Mouse (Mus musculus) heart, embryonic 15.5 days (tissue): ENCODE results near the gene Ralgapa2. TPM values are rescaled to one million over a fixed set of nuclear protein-coding genes. Genes with fewer than 3 reads are reported as not detected.

Experiments
- ATAC-seq: fragments of 200-750 bp; cut with Nextera tagmentation; replicated peaks from 2 replicates; pipeline ENCODE4 v1.8.0; 2017; ENCODE audit warnings: low read depth, moderate TSS enrichment; ENCODE audit not compliant: insufficient number of reproducible peaks, insufficient read depth, low FRiP score
- H3K27ac ChIP-seq: fragments of 300-500 bp; sonication (generic); 2 replicates; pipeline ENCODE4 v1.5.1; 2015; ENCODE audit warnings: mild to moderate bottlenecking, inconsistent platforms
- H3K27me3 ChIP-seq: fragments of 300-500 bp; sonication (generic); 2 replicates; pipeline ENCODE4 v1.6.1; 2015; ENCODE audit warnings: inconsistent platforms
- H3K36me3 ChIP-seq: fragments of 300-500 bp; sonication (generic); 2 replicates; pipeline ENCODE4 v1.6.1; 2015; ENCODE audit warnings: mild to moderate bottlenecking, inconsistent platforms
- H3K4me1 ChIP-seq: fragments of 300-500 bp; sonication (generic); replicated peaks from 2 replicates; pipeline ENCODE4 v1.6.1; 2015; ENCODE audit warnings: inconsistent platforms
- H3K4me2 ChIP-seq: fragments of 300-500 bp; sonication (generic); 2 replicates; pipeline ENCODE4 v1.6.1; 2015; ENCODE audit warnings: inconsistent platforms, mild to moderate bottlenecking, moderate library complexity
- H3K4me3 ChIP-seq: fragments of 300-500 bp; sonication (generic); 2 replicates; pipeline ENCODE4 v1.5.1; 2015; ENCODE audit warnings: mild to moderate bottlenecking, inconsistent platforms
- H3K9ac ChIP-seq: fragments of 300-500 bp; sonication (generic); 2 replicates; pipeline ENCODE4 v1.6.1; 2015; ENCODE audit warnings: mild to moderate bottlenecking, inconsistent platforms
- H3K9me3 ChIP-seq: fragments of 300-500 bp; sonication (generic); replicated peaks from 2 replicates; pipeline ENCODE4 v1.6.1; 2016; ENCODE audit warnings: inconsistent platforms
- WGBS: fragments of 180-500 bp; shearing (Covaris S2); methylation state at CpG from one replicate; pipeline ENCODE4 v1.1.7; 2015; ENCODE audit warnings: mixed read lengths; 5-methylcytosine and 5-hydroxymethylcytosine counted together
- polyA plus RNA-seq: library from polyadenylated mRNA; unstranded; fragments of >200 nt; fragmentation: Nextera tagmentation; extraction: Ambion mirVana; gene quantifications from 2 replicates; pipeline ENCODE4 v1.2.1, GENCODE M21; 2015

Ralgapa2 gene
- polyA plus RNA-seq, 1 experiment from 2014 or later = 9.9 TPM

- WGBS = 88% methylated on average over 6 of the region's 6 CpGs
- no peaks in the 10 kb centered on the region for H3K4me1 ChIP-seq
- no peak overlapping the region for H3K4me2 ChIP-seq
- peaks cover 3% of the 10 kb centered on the region; the same call in 1 of the 2 replicates for H3K36me3 ChIP-seq
- ATAC-seq = no peak
- H3K27ac ChIP-seq = no peak overlapping the region
- no peaks in the 10 kb centered on the region for H3K27me3 ChIP-seq
- no peak overlapping the region for H3K9ac ChIP-seq
- no peaks in the 10 kb centered on the region for H3K9me3 ChIP-seq
- no peak overlapping the region for H3K4me3 ChIP-seq
These were observed 113.8 kb downstream of the Ralgapa2 start for GRCm38 (mm10) chr2:146398211-146398865.

GRCm38 (mm10) chr2:146387211-146387610 is 124.9 kb downstream of the Ralgapa2 start:
- no peaks in the 10 kb centered on the region for H3K9me3 ChIP-seq
- no peaks in the 10 kb centered on the region for H3K27me3 ChIP-seq
- no peaks in the 10 kb centered on the region for H3K4me1 ChIP-seq
- 85% methylated on average over 2 of the region's 2 CpGs for WGBS
- H3K27ac ChIP-seq = no peak overlapping the region
- H3K36me3 ChIP-seq = peaks cover 10% of the 10 kb centered on the region; the same call in 1 of the 2 replicates
- no peak overlapping the region for H3K4me2 ChIP-seq
- H3K4me3 ChIP-seq = no peak overlapping the region
- H3K9ac ChIP-seq = no peak overlapping the region
- ATAC-seq = no peak

- Histone ChIP-seq H3K4me3 (no peak overlapping the region), H3K36me3 (peaks cover 5% of the 10 kb centered on the region; the same call in 1 of the 2 replicates), H3K27ac (no peak overlapping the region), H3K9me3 (no peaks in the 10 kb centered on the region), H3K4me1 (no peaks in the 10 kb centered on the region), H3K27me3 (no peaks in the 10 kb centered on the region), H3K4me2 (no peak overlapping the region), H3K9ac (no peak overlapping the region)
- WGBS = 35% methylated on average over 1 of the region's 1 CpGs
- ATAC-seq = no peak
These were observed 127.6 kb downstream of the Ralgapa2 start for GRCm38 (mm10) chr2:146384582-146384981.

GRCm38 (mm10) chr2:146376293-146376692 is 135.9 kb downstream of the Ralgapa2 start:
- Histone ChIP-seq H3K4me2 (no peak overlapping the region), H3K27ac (no peak overlapping the region), H3K4me1 (no peaks in the 10 kb centered on the region), H3K9ac (no peak overlapping the region), H3K4me3 (no peak overlapping the region), H3K27me3 (no peaks in the 10 kb centered on the region), H3K9me3 (no peaks in the 10 kb centered on the region), H3K36me3 (no peaks in the 10 kb centered on the region; the same call in 1 of the 2 replicates)
- no peak for ATAC-seq
- 81% methylated on average over 5 of the region's 5 CpGs for WGBS

- Histone ChIP-seq H3K27me3 (no peaks in the 10 kb centered on the region), H3K4me2 (no peak overlapping the region), H3K9me3 (no peaks in the 10 kb centered on the region), H3K36me3 (no peaks in the 10 kb centered on the region), H3K4me3 (no peak overlapping the region), H3K27ac (no peak overlapping the region), H3K4me1 (0 out of 2 replicates have a peak, but pooled peaks cover 4% of the 10 kb centered on the region), H3K9ac (no peak overlapping the region)
- ATAC-seq = no peak
- 79% methylated on average over 12 of the region's 12 CpGs for WGBS
These were observed 146.0 kb downstream of the Ralgapa2 start for GRCm38 (mm10) chr2:146366098-146366497.

GRCm38 (mm10) chr2:146365368-146365983 is 146.7 kb downstream of the Ralgapa2 start:
- 59% methylated on average over 11 of the region's 11 CpGs for whole genome bisulfite sequencing
- ATAC-seq = no peak

GRCm38 (mm10) chr2:146363483-146363882 is 148.7 kb downstream of the Ralgapa2 start:
- ATAC-seq = no peak
- H3K4me1 ChIP-seq = 0 out of 2 replicates have a peak, but pooled peaks cover 4% of the 10 kb centered on the region
- H3K27me3 ChIP-seq = no peaks in the 10 kb centered on the region
- H3K9me3 ChIP-seq = no peaks in the 10 kb centered on the region
- 71% methylated on average over 2 of the region's 2 CpGs for WGBS
- H3K9ac ChIP-seq = no peak overlapping the region
- no peak overlapping the region for H3K4me2 ChIP-seq
- H3K4me3 ChIP-seq = no peak overlapping the region
- no peak overlapping the region for H3K27ac ChIP-seq
- no peaks in the 10 kb centered on the region for H3K36me3 ChIP-seq

More at GRCm38 (mm10) chr2:146365368-146365983, 146.7 kb downstream of the Ralgapa2 start:
- H3K36me3 ChIP-seq = no peaks in the 10 kb centered on the region
- 0 out of 2 replicates have a peak, but pooled peaks cover 4% of the 10 kb centered on the region for H3K4me1 ChIP-seq
- no peak overlapping the region for H3K4me2 ChIP-seq
- H3K9me3 ChIP-seq = no peaks in the 10 kb centered on the region
- H3K4me3 ChIP-seq = no peak overlapping the region
- no peak overlapping the region for H3K27ac ChIP-seq
- H3K27me3 ChIP-seq = no peaks in the 10 kb centered on the region
- no peak overlapping the region for H3K9ac ChIP-seq

- Histone ChIP-seq H3K4me1 (0 out of 2 replicates have a peak, but pooled peaks cover 4% of the 10 kb centered on the region), H3K4me3 (no peak overlapping the region), H3K36me3 (no peaks in the 10 kb centered on the region), H3K27ac (no peak overlapping the region), H3K9ac (no peak overlapping the region), H3K27me3 (no peaks in the 10 kb centered on the region), H3K9me3 (no peaks in the 10 kb centered on the region), H3K4me2 (no peak overlapping the region)
- WGBS = 85% methylated on average over 1 of the region's 1 CpGs
- ATAC-seq = no peak
These were observed 149.2 kb downstream of the Ralgapa2 start for GRCm38 (mm10) chr2:146362932-146363331.

GRCm38 (mm10) chr2:146361969-146362368 is 150.2 kb downstream of the Ralgapa2 start:
- H3K4me2 ChIP-seq = no peak overlapping the region
- H3K9me3 ChIP-seq = no peaks in the 10 kb centered on the region
- no peaks in the 10 kb centered on the region for H3K36me3 ChIP-seq
- H3K27ac ChIP-seq = no peak overlapping the region
- H3K9ac ChIP-seq = no peak overlapping the region
- 0 out of 2 replicates have a peak, but pooled peaks cover 4% of the 10 kb centered on the region for H3K4me1 ChIP-seq
- no peak for ATAC-seq
- 76% methylated on average over 4 of the region's 4 CpGs for WGBS
- H3K4me3 ChIP-seq = no peak overlapping the region
- no peaks in the 10 kb centered on the region for H3K27me3 ChIP-seq

- WGBS = 45% methylated on average over 3 of the region's 3 CpGs
- H3K36me3 ChIP-seq = no peaks in the 10 kb centered on the region
- ATAC-seq = no peak
- H3K27me3 ChIP-seq = no peaks in the 10 kb centered on the region
- no peak overlapping the region for H3K4me3 ChIP-seq
- H3K9ac ChIP-seq = no peak overlapping the region
- no peak overlapping the region for H3K4me2 ChIP-seq
- H3K9me3 ChIP-seq = no peaks in the 10 kb centered on the region
- no peak overlapping the region for H3K27ac ChIP-seq
- H3K4me1 ChIP-seq = 0 out of 2 replicates have a peak, but pooled peaks cover 4% of the 10 kb centered on the region
These were observed 151.1 kb downstream of the Ralgapa2 start for GRCm38 (mm10) chr2:146361076-146361475.

- no peaks in the 10 kb centered on the region for H3K27me3 ChIP-seq
- ATAC-seq = no peak
- no peak overlapping the region for H3K9ac ChIP-seq
- H3K27ac ChIP-seq = no peak overlapping the region
- 60% methylated on average over 2 of the region's 2 CpGs for WGBS
- 0 out of 2 replicates have a peak, but pooled peaks cover 4% of the 10 kb centered on the region for H3K4me1 ChIP-seq
- H3K4me3 ChIP-seq = no peak overlapping the region
- no peak overlapping the region for H3K4me2 ChIP-seq
- no peaks in the 10 kb centered on the region for H3K36me3 ChIP-seq
- H3K9me3 ChIP-seq = no peaks in the 10 kb centered on the region
These were observed 152.5 kb downstream of the Ralgapa2 start for GRCm38 (mm10) chr2:146359676-146360075.
